Mouse (Mus musculus) cerebellum, adult 11-12 months (tissue): ENCODE results near the gene Sppl2b.
"Not testable (repeated sequence)": the region's sequence is repeated elsewhere in the genome, so short reads cannot be mapped to it uniquely, and the experiment has no call there.

Experiments used
- DNase-seq: peaks from one replicate; pipeline ENCODE4 v3.0.0; 2022

The Sppl2b gene

DNA sequence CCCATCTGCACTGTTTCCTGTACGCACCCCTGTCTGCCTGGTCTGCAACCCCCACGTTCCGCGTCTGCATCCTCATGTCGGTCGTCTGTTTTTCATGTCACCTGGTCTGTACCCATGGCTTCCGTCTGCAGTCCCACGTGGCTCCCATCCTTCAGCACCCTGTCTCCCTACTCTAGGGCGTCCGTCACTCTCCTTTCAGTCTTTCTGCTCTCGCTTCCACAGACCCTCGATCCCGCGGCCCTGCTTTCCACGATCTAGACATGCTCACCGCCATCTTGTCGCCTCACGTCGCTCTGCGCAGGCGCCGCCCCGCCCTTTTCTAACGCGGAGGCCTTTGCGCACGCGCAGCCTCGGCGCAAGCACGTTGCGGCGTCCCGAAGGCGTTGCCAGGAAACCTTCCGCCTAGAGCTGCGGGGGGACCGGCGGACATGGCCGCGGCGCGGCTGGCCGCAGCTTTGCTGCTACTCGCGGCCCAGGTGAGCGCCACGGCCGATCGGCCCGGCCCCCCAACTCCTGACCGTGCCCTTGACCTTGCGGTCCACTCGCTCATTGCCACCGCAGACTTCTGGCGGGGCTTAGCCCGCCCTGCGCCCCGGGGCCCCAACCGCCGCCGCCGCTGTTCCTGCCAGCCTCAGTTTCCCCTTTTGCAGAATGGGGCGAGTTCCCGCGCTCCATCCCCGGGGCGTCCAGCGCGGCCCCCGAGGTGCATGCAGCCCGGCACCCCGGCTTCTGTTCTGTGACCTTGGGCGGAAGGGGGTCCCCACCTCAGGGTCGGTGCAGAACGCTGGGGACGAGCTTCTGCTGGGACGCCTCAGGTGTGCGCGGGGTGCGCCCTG lies at the start of gene Sppl2b, which contains the start of gene Lsm7:
TSS of gene Sppl2b (plus strand) at position 363 of the 836 bp plus-strand sequence.
TSS of gene Lsm7 (minus strand) at position 297 of the 836 bp plus-strand sequence.
- DNase-seq, result peak; percentile 96

DNA sequence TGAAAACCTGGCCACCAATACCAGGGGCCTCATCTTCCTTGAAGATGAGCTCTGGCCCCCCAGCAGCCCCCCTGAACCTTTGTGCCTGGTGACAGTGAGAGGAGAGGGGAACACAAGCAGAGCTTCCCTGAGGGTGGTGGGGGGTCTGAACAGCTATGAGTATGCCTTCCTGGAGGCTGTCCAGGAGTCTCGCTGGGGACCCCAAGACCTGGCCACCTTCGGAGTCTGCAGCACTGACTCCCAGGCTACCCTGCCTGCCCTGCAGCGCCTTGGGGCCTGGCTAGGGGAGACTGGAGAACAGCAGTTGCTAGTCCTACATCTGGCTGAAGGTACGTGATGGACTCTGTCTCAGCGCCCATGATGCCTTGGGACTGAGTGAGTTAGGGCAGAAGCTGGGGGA lies 49.8 kb upstream of the Sppl2b start:
- peak; percentile 64 for DNase-seq

DNA sequence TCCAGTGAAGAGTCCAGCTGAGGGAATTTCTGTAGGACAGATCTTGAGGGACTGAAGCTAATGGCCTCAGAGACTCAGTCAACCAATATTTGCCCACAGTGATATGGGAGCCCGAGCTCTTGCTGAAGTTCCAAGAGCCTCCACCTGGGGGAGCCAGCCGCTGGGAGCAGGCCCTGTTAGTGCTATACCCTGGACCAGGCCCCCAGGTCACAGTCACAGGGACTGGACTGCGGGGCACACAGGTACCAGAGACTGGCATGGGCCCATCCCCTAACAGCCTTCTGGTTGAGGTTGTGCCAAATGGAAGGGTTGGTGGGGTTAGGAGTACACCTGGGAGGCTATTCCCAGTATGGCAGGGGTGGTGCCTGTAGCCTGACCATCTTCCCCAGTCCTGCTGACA lies 49.1 kb upstream of the Sppl2b start:
- DNase-seq, result peak; percentile 83

DNA sequence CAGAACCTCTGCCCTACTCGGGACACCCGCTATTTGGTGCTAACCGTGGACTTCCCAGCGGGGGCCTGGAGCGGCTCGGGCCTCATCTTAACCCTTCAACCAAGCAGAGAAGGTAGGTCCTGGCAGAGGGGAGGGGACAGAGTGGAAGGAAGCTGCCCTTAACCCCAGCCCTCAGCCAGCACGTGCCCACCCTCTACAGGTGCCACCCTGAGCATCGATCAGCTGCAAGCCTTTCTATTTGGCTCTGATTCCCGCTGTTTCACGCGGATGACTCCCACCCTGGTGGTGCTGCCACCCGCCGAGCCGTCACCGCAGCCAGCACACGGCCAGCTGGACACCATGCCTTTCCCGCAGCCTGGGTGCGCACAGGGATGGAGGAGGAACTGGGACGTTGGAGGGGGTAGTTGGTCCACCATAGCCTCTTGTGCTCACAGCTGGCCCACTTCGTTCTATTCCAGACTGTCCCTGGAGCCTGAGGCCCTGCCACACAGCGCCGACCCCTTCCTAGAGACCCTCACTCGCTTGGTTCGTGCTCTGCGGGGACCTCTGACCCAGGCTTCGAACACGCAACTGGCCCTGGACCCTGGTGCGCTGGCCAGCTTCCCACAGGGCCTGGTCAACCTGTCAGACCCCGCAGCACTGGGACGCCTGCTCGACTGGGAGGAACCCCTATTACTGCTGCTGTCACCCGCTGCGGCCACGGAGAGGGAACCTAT lies 48.6 kb upstream of the Sppl2b start:
- peak; percentile 74 for DNase-seq

DNA sequence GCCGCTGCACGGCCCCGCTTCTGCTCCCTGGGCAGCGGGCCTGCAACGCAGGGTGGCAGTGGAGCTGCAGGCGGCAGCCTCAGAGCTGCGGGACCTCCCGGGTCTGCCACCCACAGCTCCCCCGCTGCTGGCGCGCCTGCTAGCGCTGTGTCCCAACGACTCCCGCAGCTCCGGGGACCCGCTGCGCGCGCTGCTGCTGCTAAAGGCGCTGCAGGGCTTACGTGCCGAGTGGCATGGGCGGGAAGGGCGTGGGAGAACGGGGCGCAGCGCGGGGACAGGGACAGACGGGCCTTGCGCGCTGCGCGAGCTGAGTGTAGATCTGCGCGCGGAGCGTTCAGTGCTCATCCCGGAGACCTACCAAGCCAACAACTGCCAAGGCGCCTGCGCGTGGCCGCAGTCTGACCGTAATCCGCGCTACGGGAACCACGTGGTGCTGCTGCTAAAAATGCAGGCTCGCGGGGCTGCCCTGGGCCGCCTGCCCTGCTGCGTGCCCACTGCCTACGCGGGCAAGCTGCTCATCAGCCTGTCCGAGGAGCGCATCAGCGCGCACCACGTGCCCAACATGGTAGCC lies 47.9 kb upstream of the Sppl2b start:
- peak; percentile 93 for DNase-seq

DNA sequence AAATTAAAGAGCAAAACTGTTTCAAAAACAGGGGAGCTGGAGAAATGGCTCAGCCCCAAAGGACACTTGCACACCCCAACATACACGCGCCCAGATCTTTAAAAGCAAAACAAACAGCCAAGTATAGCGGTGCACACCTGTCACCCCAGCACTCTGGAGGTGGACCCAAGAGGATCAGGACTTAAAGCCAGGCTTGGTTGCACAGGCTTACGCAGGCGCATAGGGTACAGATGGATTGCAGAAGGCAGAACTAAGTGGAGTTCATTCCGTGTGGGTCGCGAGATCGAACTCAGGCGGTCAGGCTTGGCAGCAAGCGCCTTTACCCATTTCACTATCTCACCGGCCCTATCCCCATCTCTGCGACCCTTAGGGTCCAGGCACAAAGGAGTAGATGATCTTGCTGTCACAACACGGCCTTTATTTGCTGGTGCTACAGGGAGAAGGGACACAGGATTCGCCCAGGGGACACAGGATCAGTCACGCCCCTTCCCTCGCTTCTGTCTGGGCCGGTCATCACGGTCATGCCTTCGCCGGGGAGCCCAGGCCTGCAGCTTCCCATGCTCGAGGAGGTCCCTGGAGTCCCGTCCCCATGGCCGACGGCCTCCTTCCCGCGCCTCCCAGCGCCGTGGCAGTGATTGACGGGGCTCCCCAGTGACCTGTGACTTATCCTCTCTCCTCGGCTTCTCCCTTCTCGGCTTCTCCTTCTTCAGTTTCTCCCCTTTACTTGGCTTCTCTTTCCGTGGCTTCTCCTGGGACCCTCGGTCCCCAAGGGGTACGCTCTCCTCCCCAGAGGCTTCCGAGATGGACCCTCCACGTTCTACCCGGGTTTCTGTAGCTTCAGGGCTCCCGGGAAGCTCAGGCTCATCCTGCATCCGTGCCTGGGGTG lies 46.7 kb upstream of the Sppl2b start:
- DNase-seq, result peak; percentile 45

DNA sequence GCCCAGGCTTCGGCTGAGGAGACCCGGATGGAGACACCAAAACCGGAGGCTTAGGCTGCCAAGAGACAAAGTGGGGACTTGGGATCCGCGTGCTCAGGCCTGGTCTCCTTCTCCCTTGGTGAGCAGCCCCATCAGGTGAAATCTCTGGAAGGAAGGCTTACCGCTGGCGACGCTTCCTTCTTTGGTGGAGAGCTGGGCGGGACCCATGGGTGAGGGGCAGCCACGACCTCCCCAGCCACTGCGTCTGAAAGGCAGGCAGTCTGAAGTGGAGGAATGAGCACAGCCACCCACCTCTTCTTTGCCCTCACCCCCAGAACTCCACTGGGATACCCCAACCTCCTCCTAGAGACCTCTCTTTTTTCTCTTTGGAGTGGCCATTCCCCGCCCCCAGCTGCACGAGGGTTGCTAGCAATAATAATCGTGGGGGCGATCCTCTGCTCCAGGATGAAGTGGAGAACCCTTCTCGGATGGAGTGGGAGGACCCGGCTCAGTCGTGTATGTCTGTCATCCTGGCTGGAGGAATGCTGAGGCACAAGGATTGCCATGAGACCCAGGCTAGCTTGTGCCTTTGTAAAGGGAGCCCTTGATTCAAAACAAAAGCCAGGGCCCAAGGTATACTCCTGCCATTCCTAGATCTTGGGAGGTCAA lies 46.0 kb upstream of the Sppl2b start:
- DNase-seq, result no peak

DNA sequence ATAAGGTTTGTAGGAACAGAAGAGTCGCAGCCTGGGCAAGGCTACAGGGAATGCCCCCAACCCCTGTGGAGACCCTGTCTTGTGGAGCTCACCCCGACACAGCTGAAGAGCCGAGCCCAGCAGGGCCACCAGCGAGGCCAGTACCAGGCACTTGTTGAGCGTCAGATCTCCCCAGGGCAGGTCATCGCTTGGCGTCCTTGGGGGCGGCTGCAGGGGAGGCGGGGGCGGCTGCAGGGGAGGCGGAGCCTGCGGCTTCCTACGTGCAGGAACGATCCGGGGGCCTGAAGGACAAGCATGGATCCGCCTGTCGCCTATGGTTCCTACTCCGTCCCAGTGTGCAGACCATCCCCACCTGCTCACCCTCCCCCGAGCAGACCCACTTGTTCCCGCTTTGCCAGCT lies 45.0 kb upstream of the Sppl2b start:
- no peak for DNase-seq

DNA sequence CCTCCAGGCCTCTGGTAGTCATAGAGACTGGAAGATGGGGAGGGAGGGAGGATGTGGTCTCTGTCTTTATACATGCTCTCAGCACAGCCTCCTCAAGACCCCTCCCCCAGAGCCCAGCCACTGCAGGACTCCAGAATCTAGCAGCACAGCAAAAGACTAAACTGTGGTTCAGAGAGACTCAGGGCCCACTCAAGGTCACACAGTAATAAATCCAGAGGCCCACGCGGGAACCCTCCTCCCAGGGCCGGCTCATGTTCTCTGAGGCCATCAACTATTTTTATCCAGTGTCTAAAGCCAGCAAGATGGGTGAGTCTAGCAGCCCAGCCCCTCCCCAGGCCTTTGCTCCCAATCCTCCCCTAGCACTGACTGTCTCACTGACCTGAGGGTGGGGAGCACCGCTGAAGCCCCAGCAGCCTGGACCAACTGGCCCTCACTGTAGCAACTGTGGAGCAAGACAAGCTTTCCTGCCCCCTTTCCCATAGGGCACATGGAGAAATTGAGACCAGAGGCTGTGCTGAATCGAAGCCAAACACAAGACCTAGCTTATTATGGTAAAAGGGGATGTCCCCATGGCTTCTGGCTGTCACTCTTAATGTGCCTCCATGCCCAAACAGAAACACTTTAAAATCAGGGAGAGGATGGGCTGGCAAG lies 42.6 kb upstream of the Sppl2b start:
- no peak for DNase-seq

DNA sequence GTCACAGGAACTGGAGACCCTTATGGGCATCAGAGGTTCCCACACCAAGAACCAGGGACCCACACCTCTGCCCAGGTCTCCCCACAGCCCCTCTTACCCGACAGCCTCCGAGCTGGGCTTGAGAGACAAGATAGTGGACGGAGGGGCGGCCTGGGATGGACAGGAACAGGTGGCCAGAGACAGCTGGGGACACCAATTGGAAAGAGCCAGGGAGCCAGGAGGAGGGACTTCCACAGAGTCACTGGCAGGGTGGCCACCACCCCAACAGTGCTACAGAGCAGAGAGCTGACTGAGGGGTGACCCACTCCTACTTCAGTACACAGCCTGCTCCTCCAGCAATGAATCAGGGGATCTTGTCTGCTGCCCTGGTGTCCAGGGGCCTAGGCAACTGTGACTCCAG lies 41.7 kb upstream of the Sppl2b start, which contains the start of gene Jsrp1:
TSS of gene Jsrp1 (minus strand) at position 133 of the 400 bp plus-strand sequence.
- no peak for DNase-seq

DNA sequence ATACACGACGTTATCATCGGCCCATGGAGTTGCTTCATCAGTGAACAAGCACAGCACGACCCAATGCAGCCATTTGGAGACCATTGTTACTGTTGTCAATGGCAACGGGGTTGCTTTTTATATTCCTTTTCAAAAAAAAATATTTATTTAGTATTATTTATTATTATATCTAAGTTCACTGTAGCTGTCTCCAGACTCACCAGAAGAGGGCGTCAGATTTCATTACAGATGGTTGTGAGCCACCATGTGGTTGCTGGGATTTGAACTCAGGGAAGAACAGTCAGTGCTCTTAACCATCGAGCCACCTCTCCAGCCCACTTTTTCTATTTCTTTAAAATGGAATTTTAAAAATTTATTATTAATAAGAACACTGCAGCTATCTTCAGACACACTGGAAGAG lies 40.3 kb upstream of the Sppl2b start:
- DNase-seq, result no peak

DNA sequence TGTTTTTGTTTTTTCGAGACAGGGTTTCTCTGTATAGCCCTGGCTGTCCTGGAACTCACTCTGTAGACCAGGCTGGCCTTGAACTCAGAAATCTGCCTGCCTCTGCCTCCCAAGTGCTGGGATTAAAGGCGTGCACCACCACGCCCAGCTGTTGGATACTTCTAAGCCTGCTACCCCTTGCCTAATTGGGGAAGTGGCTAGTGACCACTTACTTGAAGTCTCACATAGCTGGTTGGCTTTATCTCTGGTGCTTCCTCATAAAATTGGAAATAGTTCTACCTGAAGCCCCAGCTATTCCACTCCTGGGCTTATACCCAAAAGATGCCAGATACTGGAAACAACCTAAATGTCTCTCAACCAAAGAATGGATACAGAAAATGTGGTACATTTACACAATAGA lies 38.8 kb upstream of the Sppl2b start:
- not testable (repeated sequence) for DNase-seq

DNA sequence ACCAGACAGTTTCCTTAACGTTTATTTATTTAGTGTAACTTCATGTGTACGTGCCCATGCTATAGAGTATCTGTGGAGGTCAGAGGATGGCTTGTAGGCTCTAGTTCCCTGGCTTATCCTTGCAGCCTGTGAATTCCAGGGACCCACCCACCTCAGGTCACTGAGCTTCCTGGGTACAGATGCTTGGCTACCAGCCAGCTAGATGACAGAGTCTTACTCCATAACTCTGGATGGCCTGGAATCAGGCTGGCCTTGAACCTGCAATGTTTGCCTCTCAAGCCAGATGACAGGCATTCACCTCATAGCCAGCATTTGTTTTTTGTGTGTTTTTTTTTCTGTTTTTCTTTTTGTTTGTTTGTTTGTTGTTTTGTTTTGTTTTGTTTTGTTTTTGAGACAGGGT lies 37.9 kb upstream of the Sppl2b start:
- DNase-seq, result no peak

DNA sequence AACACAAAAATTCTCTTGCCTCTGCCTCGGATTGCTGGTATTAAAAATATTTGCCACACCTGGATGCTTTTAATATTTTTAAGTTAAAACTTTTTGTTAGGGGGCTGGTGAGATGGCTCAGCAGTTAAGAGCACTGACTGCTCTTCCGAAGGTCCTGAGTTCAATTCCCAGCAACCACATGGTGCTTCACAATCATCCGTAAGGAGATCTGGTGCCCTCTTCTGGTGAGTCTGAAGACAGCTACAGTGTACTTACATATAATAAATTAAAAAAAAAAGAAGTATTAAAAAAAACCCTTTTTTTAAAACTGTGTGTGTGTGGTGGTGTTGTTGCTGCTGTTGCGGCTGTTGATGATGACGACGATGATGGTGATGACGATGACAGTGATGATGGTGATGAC lies 37.1 kb upstream of the Sppl2b start:
- DNase-seq, result not testable (repeated sequence)

DNA sequence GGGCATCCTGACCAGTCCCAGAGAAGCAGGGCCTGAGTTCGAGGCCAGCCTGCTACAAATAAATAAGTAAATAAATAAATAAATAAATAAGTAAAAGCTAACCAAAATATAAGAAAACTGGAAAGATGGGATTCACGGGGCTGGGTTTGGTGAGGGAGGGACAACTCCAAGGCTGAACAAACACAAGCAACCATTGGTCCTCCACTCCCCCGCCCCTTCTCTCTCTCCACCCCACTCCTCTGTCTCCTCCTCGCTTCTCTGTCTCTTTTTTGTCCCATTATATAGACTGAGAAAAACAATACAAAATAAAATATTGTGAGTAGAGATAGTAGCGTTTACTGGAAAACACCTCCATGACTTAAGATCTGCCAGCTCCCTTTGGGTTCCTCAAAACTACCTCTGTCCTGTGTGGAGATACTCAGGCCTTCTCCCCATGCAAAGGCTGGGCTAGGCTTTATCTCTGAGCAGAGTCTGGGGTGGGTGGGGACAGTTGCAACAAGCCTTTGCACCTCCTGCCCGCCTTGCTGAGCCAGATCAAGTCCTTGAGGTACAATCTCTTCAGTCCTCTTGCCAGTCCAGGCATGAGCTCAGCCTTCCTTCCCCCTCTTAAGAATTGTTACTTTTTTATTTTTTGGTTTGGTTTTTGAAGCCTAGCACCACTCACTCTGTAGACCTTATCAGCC lies 36.3 kb upstream of the Sppl2b start:
- DNase-seq, result no peak

DNA sequence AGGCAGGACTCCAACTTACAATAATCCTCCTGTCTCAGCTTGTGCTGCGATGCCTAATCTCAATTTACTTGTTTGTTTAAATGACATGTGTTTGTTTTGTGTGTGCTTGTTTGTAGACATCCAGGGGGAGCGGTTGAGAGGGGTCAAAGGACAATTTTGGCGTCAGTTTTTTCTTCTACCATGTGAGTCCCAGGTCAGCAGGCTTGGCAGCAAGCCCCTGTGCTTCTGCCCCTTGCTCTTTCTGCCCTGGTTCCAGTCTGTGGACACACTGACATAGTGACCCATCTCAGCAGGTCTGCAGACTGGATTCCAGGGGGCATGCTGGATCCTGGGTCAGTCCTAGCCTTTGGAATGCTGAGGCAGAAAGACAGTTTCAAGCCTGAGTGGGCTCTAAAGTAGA lies 35.7 kb upstream of the Sppl2b start:
- DNase-seq, result no peak

DNA sequence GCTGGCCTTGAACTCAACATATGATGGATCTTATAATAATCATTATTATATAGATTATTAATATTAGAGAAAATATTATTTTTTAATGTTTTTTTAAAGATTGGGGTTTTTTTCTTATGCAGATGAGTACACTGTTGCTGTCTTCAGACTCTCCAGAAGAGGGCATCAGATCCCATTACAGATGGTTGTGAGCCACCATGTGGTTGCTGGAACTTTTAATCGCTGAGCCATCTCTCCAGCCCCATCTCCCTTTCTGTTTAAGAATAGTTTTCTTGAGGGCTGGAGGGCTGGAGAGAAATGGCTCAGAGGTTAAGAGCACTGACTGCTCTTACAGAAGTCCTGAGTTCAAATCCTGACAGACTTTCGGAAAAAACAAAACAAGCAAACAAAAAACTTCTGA lies 33.1 kb upstream of the Sppl2b start:
- peak; percentile 32 for DNase-seq

DNA sequence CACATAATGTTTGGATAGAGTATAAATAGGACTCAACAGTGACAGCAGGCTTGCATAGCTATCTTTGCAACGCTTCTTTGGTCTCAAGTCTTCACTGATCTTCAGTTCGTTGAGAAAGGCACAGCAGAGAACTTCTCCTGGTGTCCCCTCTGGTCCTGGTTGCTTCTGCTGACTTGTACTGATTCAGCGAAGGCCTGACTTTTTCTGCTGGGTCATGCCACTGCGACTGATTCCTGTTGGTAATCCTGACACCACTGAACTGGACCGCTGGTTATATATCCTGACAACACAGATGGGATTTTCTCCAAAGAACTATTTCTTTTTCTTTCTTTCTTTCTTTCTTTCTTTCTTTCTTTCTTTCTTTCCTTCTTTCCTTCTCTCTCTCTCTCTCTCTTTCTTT lies 32.5 kb upstream of the Sppl2b start:
- no peak for DNase-seq

DNA sequence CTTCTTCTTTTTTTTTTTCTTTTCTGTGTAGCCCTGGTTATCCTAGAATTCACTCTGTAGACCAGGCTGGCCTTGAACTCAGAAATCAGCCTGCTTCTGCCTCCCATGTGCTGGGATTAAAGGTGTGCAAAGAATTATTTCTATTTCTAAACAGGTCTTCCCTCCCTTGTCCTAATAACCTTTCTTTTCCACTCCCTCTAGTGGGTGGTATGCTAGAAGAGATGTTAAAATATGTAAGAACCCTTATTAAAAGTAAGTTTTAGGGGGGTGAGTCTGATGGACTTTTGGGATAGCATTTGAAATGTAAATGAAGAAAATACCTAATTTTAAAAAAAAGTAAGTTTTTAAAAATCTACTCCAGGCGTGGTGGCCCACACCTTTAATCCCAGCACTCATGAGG lies 31.8 kb upstream of the Sppl2b start:
- DNase-seq, result no peak

DNA sequence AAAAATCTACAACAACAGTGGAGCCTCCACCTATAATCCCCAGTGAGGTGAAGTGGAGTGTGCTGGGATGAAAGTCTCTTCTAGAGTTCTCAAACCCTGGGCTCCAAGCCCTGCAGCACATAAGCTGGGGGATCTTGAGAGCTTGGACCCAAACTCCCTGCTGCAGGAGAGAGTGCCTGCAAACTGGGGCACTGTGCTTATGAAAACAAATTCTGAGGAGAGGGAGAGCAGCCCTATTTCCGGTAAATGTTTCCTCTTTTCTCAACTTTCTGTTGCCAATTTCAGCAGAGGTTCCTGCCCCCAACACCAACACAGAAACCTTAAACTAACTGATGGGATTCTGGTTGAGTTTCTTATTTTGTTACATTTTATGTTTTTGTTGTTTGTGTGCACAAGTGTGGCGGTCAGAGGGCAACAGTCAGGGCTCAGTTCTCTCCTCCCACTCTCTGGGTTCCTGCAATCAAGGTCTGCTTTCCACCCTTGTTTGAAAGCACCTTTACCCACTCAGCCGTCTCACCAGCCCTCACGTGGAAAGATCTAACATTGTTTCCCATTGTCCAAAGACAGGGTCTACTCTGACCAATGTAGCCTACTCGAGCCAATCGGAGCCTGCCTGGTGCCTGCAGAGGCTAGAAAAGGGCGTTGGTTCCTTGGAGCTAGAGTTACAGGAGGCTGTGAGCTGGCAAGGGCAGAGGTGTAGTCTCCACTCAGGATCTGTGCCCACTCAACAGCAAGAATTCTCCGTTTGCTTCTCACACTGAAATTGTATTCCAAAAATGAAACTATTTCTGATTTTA lies 31.0 kb upstream of the Sppl2b start:
- DNase-seq, result no peak
